Mouse (Mus musculus): ENCODE results near the gene Gtf2f2.

- TF ChIP-seq POLR2A (IDR thresholded peaks at IDR 0.05; ENCODE audit: control insufficient read depth, low read depth, low read length) (no peak), CTCF (IDR thresholded peaks at IDR 0.05; ENCODE audit: control insufficient read depth, insufficient read depth, insufficient replicate concordance, low read depth, low read length) (no peak)
Observed at GRCm38 (mm10) chr14:75870631-75871030, 140.0 kb downstream of the Gtf2f2 start.
